Mouse (Mus musculus) ES-E14 (cell line): Measurements from ENCODE around the gene Rad51b.

Experiments used
- CHD2 ChIP-seq: IDR thresholded peaks from 2 replicates; pipeline ENCODE4 v1.6.1; 2014; ENCODE audit warnings: mild to moderate bottlenecking, low read depth, low read length, inconsistent platforms
- ZC3H11A ChIP-seq: IDR thresholded peaks from 2 replicates; pipeline ENCODE4 v1.6.1; 2012; ENCODE audit warnings: low read depth, mild to moderate bottlenecking, inconsistent platforms, low read length, borderline replicate concordance
- ZNF384 ChIP-seq: IDR thresholded peaks from 2 replicates; pipeline ENCODE4 v1.6.1; 2012; ENCODE audit warnings: low read depth, low read length, inconsistent platforms

- no peak for TF ChIP-seq ZC3H11A
- no peak for TF ChIP-seq ZNF384
- no peak for TF ChIP-seq CHD2
Observed at GRCm38 (mm10) chr12:79447039-79447438, 150.0 kb downstream of the Rad51b start.
